Mouse (Mus musculus) layer of hippocampus, postnatal 14 days (tissue): Measurements from ENCODE around the gene Golga7b. TPM values are rescaled to one million over a fixed set of nuclear protein-coding genes. Genes with fewer than 3 reads are reported as not detected.
A peak's percentile ranks its signal among the peaks of the same experiment; 100 is the strongest.

Source experiments
- DNase-seq, 2 experiments: peaks; one replicate each; pipeline ENCODE4 v3.0.0; 2021 to 2022; ENCODE audit warnings: low spot score in 2 of 2, mixed read lengths in 1 of 2
- microRNA-seq, 2 experiments: library from miRNA; unstranded; fragments of <30 nt; microRNA quantifications; one replicate each; pipeline ENCODE4 v1.2.0; 2021
- total RNA-seq, 2 experiments: library from RNA; stranded (reverse); gene quantifications; 2 replicates each; pipeline ENCODE4 v1.2.3; 2021

The Golga7b gene
- total RNA-seq, 2 experiments from 2014 or later = 82.6 to 85.8 TPM

- DNase-seq = no peak
These were observed 45.8 kb downstream of the Golga7b start for GRCm38 (mm10) chr19:42293216-42293615.

GRCm38 (mm10) chr19:42303210-42303813 lies 55.9 kb downstream of the Golga7b start:
- no peak for DNase-seq

GRCm38 (mm10) chr19:42304506-42304905 lies 57.1 kb downstream of the Golga7b start:
- no peak for DNase-seq

GRCm38 (mm10) chr19:42305746-42306145 lies 58.4 kb downstream of the Golga7b start:
- no peak for DNase-seq

- DNase-seq = no peak
These were observed 58.8 kb downstream of the Golga7b start for GRCm38 (mm10) chr19:42306202-42306601.

DNA sequence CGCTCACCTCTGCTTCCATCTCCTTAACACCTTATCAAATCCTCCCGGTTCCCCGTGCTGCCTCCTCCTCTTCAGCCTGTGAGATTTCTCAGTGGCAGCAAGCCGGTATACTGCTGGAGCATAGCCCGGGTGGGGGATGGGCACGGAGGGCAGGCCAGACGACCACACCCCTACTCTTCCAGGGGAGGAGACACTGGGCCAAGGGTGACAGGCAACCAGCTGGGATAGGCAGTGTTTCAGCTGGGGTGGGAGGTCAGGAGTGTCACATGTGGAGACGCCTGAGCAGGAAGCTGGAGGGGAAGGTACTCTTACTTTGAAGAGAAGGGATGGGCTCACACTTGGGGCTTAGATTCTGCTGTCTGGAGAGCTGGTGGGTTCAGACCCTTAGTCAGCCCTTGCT lies 59.6 kb downstream of the Golga7b start:
- DNase-seq = no peak

DNA sequence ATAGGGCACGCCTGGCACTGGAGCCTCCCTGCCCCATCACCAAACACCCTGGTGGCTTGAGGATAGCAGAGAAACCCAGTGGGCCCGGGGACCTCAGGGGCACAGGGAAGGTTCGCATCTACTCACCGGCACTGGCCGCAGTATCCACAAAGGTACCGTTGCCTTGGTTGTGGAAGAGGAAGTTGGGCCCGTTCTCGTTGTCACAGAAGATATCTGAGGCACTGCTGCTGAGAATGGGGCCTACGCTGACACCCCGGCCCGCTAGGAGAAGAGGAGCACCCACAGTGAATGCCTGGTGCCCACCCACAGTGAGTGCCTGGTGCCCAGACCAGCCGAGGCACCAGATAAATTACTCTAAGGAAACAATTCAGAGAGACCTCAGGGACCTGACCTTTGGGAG lies 61.6 kb downstream of the Golga7b start:
- DNase-seq = no peak

DNA sequence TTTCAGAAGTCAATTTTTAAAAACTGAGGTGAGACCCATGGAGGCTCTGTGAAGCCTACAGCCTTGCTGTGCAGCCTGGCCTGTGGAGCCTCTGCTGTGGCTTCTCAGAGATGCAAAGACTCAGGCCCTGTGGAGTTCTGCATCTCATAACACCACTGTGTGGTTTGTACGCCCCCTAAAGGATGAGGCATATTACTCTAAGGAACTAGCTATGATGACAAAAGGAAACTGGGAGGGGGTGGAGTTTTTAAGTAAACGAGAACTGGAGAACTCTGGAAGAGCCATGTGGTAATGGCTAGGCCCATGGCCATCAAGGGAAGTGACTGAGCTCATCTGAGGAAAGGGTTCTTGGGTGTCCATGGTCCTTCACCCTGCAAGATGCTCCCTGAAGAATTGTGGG lies 64.0 kb downstream of the Golga7b start:
- DNase-seq = no peak

GRCm38 (mm10) chr19:42312191-42312590 lies 64.8 kb downstream of the Golga7b start:
- peak; percentile 24 to 53 for DNase-seq

GRCm38 (mm10) chr19:42315070-42315679 lies 67.8 kb downstream of the Golga7b start:
- DNase-seq = no peak

DNA sequence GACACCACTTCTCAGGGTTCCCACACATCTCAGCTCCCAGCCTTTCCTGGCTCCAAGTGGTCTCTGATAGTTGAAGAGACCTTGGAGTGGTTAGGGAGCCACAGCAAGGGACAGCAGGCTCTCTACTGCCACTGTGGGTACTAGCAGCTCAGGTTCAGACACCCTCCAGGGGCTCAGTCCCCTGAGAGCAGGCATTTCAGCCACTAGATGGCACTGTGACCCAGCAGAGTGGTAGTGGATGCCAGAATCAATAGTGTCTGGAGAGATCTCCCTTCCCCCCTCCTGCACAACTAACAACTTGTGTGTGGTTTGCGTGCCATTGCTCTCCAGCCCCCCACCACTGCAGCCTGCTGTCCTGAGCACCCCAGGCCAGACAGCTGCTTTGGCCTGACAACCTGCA lies 68.5 kb downstream of the Golga7b start:
- peak; percentile 92 to 95 for DNase-seq

DNA sequence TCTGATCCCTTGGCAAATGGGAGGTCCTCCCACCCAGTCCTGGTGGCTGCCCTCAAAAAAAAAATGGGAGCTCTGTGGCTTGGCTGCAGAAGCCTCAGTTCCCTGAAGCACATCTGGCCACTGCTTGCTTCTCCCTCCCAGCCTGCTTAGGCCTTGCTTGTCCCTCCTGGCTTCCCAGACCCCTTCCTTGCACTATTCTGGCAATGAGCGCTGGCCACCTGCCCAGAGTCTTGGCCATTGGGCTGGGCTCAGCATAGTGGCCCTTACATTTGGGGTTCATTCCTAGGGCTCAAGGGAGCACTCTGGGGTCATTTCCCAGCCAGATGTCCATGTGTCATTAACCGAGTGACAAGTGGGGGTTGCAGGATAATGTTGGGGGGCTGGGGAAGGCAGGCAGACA lies 69.2 kb downstream of the Golga7b start:
- peak; percentile 59 to 83 for DNase-seq

GRCm38 (mm10) chr19:42316998-42317397 lies 69.6 kb downstream of the Golga7b start:
- DNase-seq = peak; percentile 69 to 75

DNA sequence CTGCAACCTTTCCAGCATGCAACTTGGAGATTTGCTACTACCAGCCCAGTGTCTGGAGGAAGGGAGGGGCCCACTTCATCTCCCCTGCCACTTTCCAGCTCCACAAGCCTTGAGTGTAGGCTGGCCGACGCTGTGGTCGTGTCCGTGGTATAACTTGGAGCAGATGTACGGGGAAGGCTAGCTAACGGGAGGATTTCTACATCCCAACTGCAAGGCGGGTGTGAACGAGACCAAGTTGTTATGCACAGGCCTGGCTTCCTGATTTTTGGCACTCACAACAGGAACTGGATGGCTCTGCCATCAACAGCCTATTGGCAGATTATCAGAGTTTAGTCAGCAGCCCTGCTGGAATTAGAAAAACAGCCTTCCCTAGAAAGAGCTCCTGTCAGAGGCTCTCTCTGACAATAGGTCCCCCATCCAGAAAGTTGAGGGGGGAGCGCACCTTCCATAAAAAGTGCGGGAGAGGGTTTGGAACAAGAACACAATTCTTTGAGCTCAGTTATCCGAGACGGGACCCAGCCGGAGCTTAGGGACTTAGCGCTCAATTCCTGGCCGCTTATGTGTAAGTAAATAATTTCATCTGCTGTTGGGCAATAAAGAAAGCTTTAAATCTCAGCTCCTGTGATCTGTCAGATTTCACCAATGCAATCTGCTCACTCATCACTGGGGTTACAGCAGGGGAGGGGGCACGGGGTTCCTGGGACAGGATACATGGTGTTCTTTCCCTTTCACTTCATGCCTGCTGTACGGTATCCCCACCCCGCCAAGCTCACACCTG lies 70.5 kb downstream of the Golga7b start:
- peak; percentile 69 to 87 for DNase-seq

Small RNAs within 50 kb of the gene (microRNA-seq; reads per million reads assigned to microRNA genes)
- gene Gm26339 (0 reads per million in 2 experiments), gene Mir3085 (19.2 to 24.1 reads per million in 2 experiments)

Other genes starting within 250 kb of the Golga7b start
- gene Ankrd2, start 211.6 kb upstream of the Golga7b start, total RNA-seq = under 1 TPM; 0.30 to 0.45 TPM
- gene Hoga1, start 202.0 kb upstream of the Golga7b start, total RNA-seq = 1 to 10 TPM; 7.3 to 9.8 TPM
- 1 to 10 TPM; 1.3 to 1.5 TPM for gene 4933411K16Rik, start 195.3 kb upstream of the Golga7b start, total RNA-seq
- 10 to 100 TPM; 60.5 to 64.9 TPM for gene Morn4, start 161.2 kb upstream of the Golga7b start, total RNA-seq
- 10 to 100 TPM; 54.0 to 54.7 TPM for gene Pi4k2a, start 157.1 kb upstream of the Golga7b start, total RNA-seq
- 10 to 100 TPM; 18.6 to 19.2 TPM for gene Avpi1, start 118.5 kb upstream of the Golga7b start, total RNA-seq
- gene Marveld1, start 100.2 kb upstream of the Golga7b start, total RNA-seq = 1 to 10 TPM; 9.2 TPM
- 10 to 100 TPM; 95.0 to 99.2 TPM for gene Zfyve27, start 83.6 kb upstream of the Golga7b start, total RNA-seq
- 1 to 10 TPM in 1 of 2 experiments, under 1 TPM in 1; 0.26 to 1.7 TPM for gene Sfrp5, start 45.3 kb upstream of the Golga7b start, total RNA-seq
- 10 to 100 TPM; 96.5 to 99.8 TPM for gene Crtac1, start 184.2 kb downstream of the Golga7b start, total RNA-seq